Mouse (Mus musculus): Measurements from ENCODE around the gene Mdk.

Gene Mdk

DNA sequence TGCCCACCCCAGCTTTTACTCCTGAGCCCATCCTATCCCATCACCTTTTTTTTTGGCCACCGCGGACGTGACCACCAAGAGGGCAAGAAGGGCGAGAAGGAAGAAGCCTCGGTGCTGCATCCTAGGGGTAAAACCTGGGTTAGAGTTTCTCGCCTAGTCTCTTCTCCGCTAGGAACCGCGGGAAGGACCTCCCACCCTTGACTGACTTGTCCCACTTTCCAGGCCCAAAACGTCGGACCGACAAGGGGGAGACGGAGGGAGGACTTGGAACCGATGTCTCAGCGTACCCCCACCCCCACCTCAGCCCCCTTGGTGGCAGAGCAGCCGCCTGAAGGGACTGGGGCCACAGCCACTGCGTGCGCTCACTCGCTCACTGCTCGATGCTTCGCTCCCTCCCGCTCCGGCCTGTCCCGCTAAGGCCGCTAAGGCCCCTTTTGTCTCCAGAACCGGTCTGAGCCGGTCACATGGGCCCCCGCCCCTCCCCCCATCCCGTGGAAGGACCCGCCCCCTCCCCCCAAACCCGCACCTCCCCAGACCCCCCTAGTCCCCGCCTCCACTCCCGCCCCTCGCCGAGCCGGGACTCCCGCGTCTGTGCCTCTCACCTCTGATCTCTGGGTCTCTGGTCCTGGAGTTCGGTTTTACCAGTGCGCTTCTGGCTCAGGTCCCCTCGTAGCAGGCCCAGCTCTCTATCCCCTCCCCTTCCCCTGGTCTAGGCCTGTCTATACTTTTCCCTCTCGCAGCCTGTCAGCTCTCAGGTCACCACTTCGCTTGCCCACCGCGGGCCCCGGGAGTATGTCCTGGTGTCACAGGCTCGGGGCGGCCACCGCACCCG lies 553 bp downstream of the Mdk start:
- no peak for DNase-seq

GRCm38 (mm10) chr2:91930761-91931291 lies 1.3 kb downstream of the Mdk start:
- no peak for DNase-seq

- DNase-seq: no peak
Measured at GRCm38 (mm10) chr2:91929936-91930335, 2.2 kb downstream of the Mdk start.

GRCm38 (mm10) chr2:91929455-91929854 lies 2.6 kb downstream of the Mdk start:
- DNase-seq: no peak

DNA sequence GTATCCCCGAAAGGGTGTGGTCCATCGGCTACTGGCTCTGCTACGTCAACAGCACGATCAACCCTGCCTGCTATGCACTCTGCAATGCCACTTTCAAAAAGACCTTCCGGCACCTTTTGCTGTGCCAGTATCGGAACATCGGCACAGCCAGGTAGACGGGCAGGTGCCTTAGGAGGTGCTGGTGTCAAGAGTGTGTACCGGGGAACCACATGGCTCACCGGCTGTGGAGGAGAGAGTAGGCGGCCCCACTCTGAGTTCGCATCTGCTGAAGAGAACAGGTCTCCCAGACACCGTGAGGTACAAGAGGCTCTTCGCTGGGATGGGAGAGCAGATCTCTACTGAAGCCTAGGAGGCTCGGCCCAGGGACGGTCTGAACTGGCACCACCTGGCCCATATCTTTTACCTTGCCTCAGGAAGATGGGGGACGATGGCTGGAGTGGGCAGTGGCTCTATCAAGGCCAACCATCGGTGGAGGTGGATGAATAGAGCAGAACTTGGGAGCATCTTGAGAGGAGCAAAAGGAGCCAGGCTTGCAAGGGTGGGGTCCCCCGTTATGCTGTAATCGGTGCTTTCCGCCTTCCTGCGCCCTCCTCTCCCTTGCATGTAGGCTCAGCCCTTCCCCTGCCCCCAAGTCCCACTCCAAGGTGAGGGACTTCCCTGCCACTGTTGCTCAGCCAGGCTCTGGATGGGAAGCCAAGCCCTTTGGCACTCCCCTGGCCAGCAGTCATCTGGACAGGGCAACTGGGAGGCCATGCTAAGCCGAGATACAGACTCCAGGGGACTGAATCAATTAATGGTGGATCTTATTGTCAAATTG lies 3.4 kb downstream of the Mdk start:
- no peak for DNase-seq

GRCm38 (mm10) chr2:91927826-91928533 lies 4.1 kb downstream of the Mdk start:
- peak; percentile 79 for DNase-seq

DNA sequence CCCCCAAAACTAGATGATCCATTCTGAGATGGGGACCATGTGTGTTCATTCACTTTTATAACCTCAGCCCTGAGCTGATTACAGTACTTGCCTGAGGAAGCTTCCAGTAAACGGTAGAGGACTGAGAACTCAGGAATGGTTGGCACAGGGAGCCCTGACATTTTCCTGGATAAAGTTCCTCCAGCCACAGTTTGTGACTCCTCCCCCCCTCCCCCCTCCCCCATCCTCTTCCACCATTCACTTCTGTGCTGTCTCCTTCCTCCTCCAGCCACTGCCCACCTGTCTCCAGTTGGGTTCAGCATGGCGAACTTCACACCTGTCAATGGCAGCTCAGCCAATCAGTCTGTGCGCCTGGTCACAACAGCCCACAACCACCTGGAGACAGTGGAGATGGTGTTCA lies 5.1 kb downstream of the Mdk start, which contains the start of gene Chrm4:
Gene Chrm4, plus strand, starts transcription at position 301 of the 400 bp plus-strand sequence.
- no peak for DNase-seq

GRCm38 (mm10) chr2:91925442-91925841 lies 6.7 kb downstream of the Mdk start:
- DNase-seq: peak; percentile 66

DNA sequence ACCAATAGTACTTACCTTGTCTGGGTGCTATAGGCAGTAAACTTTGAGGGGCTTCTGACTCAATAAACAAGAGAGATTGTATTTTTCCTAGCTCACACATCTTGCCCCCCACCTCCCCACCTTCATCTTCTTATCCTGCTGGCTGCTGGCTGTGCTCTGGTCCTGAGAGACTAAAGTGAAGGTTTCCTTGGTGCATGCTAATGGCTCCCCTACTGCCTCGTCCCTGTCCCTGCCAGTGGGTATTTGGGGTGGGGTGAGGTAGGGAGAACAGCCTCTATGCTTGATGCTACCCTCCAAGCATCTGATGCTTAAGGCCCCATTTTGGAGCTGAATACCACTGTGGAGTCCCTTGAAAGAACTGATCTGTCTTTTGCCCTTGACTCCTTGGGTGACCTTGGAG lies 7.4 kb downstream of the Mdk start:
- DNase-seq: peak; percentile 8

GRCm38 (mm10) chr2:91923415-91924337 lies 8.4 kb downstream of the Mdk start:
- peak; percentile 63 for DNase-seq

DNA sequence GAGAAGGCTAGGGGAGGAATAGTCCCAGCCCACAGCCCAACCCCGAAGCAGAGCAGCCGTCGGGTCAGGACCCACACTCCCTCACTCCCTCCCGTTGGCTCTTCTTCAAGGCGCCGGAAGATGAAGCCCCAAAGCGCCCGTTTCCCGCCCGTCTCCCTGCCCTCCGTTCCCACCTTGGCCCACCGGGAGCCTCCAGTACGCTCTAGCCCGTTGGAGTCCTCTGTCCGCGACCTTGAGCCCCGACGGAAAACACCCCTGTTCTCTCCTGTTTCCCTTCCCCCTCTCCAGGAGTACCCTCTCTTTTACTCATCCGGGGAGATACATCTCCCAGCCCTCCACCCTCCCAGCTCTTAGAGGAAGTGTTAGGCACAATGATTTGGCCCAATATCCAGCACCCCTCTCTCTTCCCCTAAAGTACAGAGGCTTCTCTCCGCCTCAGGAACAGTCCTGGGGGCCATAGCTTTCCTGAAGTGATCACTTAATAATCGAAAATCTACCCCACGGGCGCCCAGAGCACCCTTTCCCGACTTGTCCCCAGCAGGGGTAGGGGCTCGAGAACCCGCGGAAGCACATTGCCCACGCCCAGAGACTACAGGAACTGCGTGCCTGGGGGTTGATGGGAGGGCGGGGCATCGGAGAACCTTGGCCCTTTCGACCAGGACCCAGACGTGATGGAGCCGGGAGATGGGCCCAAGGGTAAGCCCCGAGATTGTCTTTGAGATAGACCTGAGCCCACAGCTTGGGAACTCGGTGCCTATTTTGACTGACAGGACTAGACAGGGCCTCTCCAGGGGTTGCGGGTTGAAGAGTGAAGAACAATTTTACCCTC lies 9.3 kb downstream of the Mdk start:
- no peak for DNase-seq

DNA sequence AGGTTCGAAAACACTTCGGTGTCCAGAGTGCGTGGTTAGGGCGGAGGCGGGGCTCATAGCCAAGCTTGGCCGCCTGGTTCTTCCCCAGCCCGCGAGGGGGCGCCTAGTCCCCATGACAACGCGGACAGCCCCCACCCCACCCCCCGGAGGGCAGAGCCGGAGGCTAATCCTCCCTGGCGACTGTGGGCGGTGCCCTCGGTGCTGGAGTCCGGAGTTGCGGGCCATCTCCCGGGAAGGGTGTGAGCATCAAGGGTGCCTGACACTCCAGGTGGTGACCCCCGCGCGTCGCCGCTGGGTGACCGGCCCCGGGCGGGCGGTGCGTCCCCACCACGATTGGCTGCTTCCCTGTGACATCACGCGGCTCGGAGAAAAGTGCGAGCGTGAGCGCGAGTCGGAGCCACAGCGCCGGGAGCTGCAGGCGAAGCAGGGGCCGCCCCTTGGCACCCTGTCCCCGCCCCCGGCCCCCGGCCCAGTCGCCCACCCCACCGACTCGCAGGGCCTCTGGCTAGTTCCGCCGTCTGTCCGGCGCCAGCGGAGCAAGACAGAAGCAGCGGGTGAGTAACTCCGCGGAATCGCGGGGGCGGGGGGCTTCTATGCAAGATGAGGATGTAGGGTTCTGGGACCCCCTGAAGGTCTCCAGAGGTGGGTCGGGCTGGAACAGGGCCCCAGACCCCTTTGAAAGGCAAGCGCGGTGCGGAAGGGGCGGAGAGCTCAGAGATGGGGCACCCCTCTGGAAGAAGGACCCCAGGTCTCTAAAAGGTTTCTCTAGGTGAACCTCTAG lies 10.1 kb downstream of the Mdk start:
- peak; percentile 73 for DNase-seq

GRCm38 (mm10) chr2:91921181-91921789 lies 10.8 kb downstream of the Mdk start:
- DNase-seq: peak; percentile 23

GRCm38 (mm10) chr2:91920130-91920529 lies 12.0 kb downstream of the Mdk start:
- DNase-seq: no peak

DNA sequence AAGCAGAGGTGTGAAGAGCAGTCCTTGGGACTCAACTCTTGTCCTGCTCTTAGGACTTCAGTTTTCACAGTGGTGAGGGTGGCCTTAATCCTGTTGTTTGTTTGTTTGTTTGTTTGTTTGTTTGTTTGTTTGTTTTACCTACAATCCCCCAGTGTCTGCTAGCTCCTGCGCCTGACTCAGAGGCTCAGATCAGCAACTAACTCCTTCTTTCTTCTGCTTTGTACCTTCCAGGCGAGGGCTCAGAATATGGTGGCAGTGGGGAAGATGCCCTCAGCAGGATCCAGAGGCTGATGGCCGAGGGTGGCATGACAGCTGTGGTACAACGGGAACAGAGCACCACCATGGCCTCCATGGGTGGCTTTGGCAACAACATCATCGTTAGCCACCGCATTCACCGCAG lies 15.0 kb downstream of the Mdk start:
- DNase-seq: no peak

DNA sequence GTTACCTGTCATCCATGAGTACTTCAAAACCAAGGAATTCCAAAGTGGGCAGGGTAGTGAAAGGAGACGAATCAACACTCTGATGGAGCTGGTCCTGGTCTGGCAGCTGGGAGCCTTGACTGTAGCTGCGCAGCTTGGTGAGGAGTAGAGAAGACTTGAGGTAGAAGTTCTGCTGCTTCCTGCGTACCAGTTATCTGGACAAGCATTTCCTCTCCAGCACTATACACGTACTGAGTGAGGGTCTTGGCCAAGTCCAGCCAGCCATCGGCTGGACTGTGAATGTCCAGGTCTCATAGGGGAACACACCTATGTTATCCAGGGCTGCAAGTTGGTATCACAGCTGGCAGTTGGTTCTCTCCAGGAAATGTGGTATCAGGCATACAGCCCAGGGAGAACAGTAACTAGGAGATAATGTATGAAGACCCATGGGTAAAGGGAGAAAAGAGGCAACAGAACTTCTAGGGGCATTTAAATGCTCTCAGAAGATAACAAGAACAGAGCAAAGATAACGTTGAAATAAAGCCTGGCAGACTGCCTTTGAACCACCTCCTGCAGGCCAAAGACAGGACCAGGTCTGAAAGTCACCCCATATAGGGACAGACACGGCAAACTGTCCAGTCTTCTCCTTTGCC lies 15.6 kb downstream of the Mdk start:
- DNase-seq: no peak

GRCm38 (mm10) chr2:91913328-91914110 lies 18.6 kb downstream of the Mdk start:
- DNase-seq: no peak

DNA sequence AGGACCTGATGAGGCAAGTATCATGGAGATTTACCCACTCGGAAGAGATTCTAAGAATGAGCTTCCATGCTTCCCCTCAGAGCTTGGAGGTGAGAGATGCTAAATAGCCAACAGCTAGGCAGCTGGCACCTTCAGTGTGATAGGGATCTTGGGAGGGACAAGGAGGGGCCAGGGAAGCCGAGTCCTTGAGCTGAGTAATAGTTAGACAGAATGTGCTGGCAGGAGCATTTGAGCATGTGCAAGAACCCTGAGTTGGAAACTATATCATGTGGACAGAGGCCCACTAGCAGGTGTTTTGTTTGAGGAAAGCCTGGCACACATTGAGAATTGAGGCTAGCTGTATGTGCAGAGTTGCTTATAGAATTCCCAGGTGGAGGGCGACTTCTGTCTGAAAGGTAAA lies 19.5 kb downstream of the Mdk start:
- no peak for DNase-seq

Data from layer of hippocampus, adult 9-11 months (tissue).